8 mouse cellular contexts compared by ENCODE assay signal in genomic region chr13:96010861-96011511, GRCm38 (mm10).
DNase-seq lines count a peak whose midpoint lies in the region; ATAC-seq and TF ChIP-seq lines count a peak whose summit lies in the region.
"Had no signal": no experiment of that assay in that cellular context is flagged by ENCODE, and none has a peak within 500 bp of the region (broad histone marks: within the 10 kb centered on the region; RNA-seq: fewer than 3 reads in every experiment).

No protein-coding gene starts in this region.

- H3K9me3 ChIP-seq in lung, postnatal 0 days (ENCODE audit: low read length): no peaks in the 10 kb centered on the region
- no peaks in the 10 kb centered on the region for H3K9me3 ChIP-seq in neural tube, embryonic 15.5 days (replicated peaks)
- H3K9me3 ChIP-seq: lung, embryonic 15.5 days had no signal

- DNase-seq in lung, postnatal 0 days (ENCODE audit: low spot score): no peak
- no peak for DNase-seq in lung, postnatal 36 days
- DNase-seq in brain, embryonic 14.5 days (ENCODE audit: low read depth): peak; percentile 42
- peak; percentile 58 for DNase-seq in induced T-regulatory cell, adult 2 months (ENCODE audit: low read depth)
- no peak for DNase-seq in lung, postnatal 14 days
- DNase-seq in spleen, postnatal 4 days (ENCODE audit: low spot score in 2 of 2): no peak

- 35% methylated on average over 11 of the region's 11 CpGs for WGBS in lung, postnatal 0 days
- 9% methylated on average over 11 of the region's 11 CpGs for WGBS in neural tube, embryonic 15.5 days

- no peak for TF ChIP-seq EP300 in lung, postnatal 0 days (IDR thresholded peaks at IDR 0.05)

- H3K4me1 ChIP-seq in lung, postnatal 0 days (ENCODE audit: insufficient read depth, low read depth, low read length): no peaks in the 10 kb centered on the region
- peaks cover 20% of the 10 kb centered on the region for H3K4me1 ChIP-seq in neural tube, embryonic 15.5 days

- H3K4me2 ChIP-seq in lung, postnatal 0 days (replicated peaks; ENCODE audit: low read depth, low read length): no peak overlapping the region
- peak overlapping the region; percentile 42 for H3K4me2 ChIP-seq in neural tube, embryonic 15.5 days
- H3K4me2 ChIP-seq: lung, embryonic 15.5 days had no signal

- no peak overlapping the region for H3K27ac ChIP-seq in lung, postnatal 0 days (ENCODE audit: low read length)
- H3K27ac ChIP-seq in neural tube, embryonic 15.5 days (replicated peaks): peak overlapping the region; percentile 72
- H3K27ac ChIP-seq: lung, embryonic 15.5 days had no signal

- H3K27me3 ChIP-seq in lung, postnatal 0 days (replicated peaks; ENCODE audit: insufficient read depth, low read length): no peaks in the 10 kb centered on the region
- no peaks in the 10 kb centered on the region for H3K27me3 ChIP-seq in neural tube, embryonic 15.5 days (replicated peaks)
- H3K27me3 ChIP-seq: lung, embryonic 15.5 days had no signal

- no peak overlapping the region for H3K4me3 ChIP-seq in lung, postnatal 0 days (ENCODE audit: low read depth, low read length)
- no peak overlapping the region for H3K4me3 ChIP-seq in neural tube, embryonic 15.5 days (replicated peaks)
- H3K4me3 ChIP-seq: lung, embryonic 15.5 days had no signal

- H3K9ac ChIP-seq in lung, postnatal 0 days (replicated peaks; ENCODE audit: low read depth): no peak overlapping the region
- H3K9ac ChIP-seq in neural tube, embryonic 15.5 days (replicated peaks): 0 out of 2 replicates have a peak overlapping the region, but pooled peaks have one; percentile 20
- H3K9ac ChIP-seq: lung, embryonic 15.5 days had no signal

- TF ChIP-seq POLR2A in brain, embryonic 14.5 days (IDR thresholded peaks at IDR 0.05; ENCODE audit: borderline replicate concordance, extremely low read depth, insufficient read depth, insufficient read length, poor library complexity, severe bottlenecking): no peak

- H3K36me3 ChIP-seq in lung, postnatal 0 days (ENCODE audit: insufficient read depth, low read length): no peaks in the 10 kb centered on the region
- no peaks in the 10 kb centered on the region for H3K36me3 ChIP-seq in neural tube, embryonic 15.5 days
- H3K36me3 ChIP-seq: lung, embryonic 15.5 days had no signal

- ATAC-seq in lung, postnatal 0 days: peak; percentile 56; the same call in 1 of the 2 replicates
- ATAC-seq in neural tube, embryonic 15.5 days (ENCODE audit: low FRiP score): peak; percentile 82

- no peak for TF ChIP-seq CTCF in lung, postnatal 0 days (IDR thresholded peaks at IDR 0.05)
- no peak for TF ChIP-seq CTCF in brain, embryonic 14.5 days (IDR thresholded peaks at IDR 0.05; ENCODE audit: borderline replicate concordance, extremely low read depth, insufficient read depth, insufficient read length)

Comparison
In these comparisons a context has a peak if more than half of its experiments do, and no peak if none do; other contexts are left out.
1. DNase-seq: peak in brain, embryonic 14.5 days (single experiment) and induced T-regulatory cell, adult 2 months (single experiment); none in lung, postnatal 0 days (single experiment), lung, postnatal 36 days (single experiment), lung, postnatal 14 days (single experiment) and spleen, postnatal 4 days (0 of 2).